ENCODE assay signal across 9 mouse cellular contexts in genomic region chr17:85116643-85117042, GRCm38 (mm10). TPM values are rescaled to one million over a fixed set of nuclear protein-coding genes. Genes with fewer than 3 reads are reported as not detected.
DNase-seq lines count a peak whose midpoint lies in the region; ATAC-seq and TF ChIP-seq lines count a peak whose summit lies in the region.
"Had no signal": no experiment of that assay in that cellular context is flagged by ENCODE, and none has a peak within 500 bp of the region (broad histone marks: within the 10 kb centered on the region; RNA-seq: fewer than 3 reads in every experiment).

No protein-coding gene starts in this region.

- H3K27me3 ChIP-seq in intestine, embryonic 14.5 days (replicated peaks; ENCODE audit: control insufficient read depth, insufficient read depth, low read length) = no peaks in the 10 kb centered on the region
- no peaks in the 10 kb centered on the region for H3K27me3 ChIP-seq in intestine, embryonic 15.5 days (replicated peaks)
- H3K27me3 ChIP-seq in embryonic facial prominence, embryonic 11.5 days (ENCODE audit: control insufficient read depth, insufficient read depth, low read length) = no peaks in the 10 kb centered on the region
- H3K27me3 ChIP-seq in midbrain, postnatal 0 days (ENCODE audit: insufficient read depth, low read length) = no peaks in the 10 kb centered on the region
- H3K27me3 ChIP-seq: midbrain, embryonic 12.5 days had no signal

- no peak overlapping the region for H3K4me2 ChIP-seq in intestine, embryonic 14.5 days (ENCODE audit: low read length)
- no peak overlapping the region for H3K4me2 ChIP-seq in intestine, embryonic 15.5 days (replicated peaks)
- no peak overlapping the region for H3K4me2 ChIP-seq in embryonic facial prominence, embryonic 11.5 days (ENCODE audit: low read depth, low read length)
- H3K4me2 ChIP-seq in midbrain, postnatal 0 days (ENCODE audit: low read depth, low read length, poor library complexity, severe bottlenecking) = no peak overlapping the region
- H3K4me2 ChIP-seq: midbrain, embryonic 12.5 days had no signal

- peak; percentile 73 for DNase-seq in intestine, embryonic 14.5 days (ENCODE audit: low spot score)
- DNase-seq in ES-CJ7 (ENCODE audit: low read depth, low spot score) = peak; percentile 46
- DNase-seq in adrenal gland, postnatal 4 days (ENCODE audit: low spot score in 2 of 2) = peak; percentile 11 to 20
- DNase-seq in embryonic facial prominence, embryonic 11.5 days (ENCODE audit: low spot score) = peak; percentile 72
- DNase-seq in layer of hippocampus, postnatal 14 days (ENCODE audit: low spot score in 2 of 2) = peak; percentile 49 to 53
- peak; percentile 71 for DNase-seq in midbrain, postnatal 0 days (ENCODE audit: low spot score)

- H3K9ac ChIP-seq in intestine, embryonic 14.5 days (ENCODE audit: low read length) = no peak overlapping the region
- H3K9ac ChIP-seq in intestine, embryonic 15.5 days = no peak overlapping the region
- H3K9ac ChIP-seq in embryonic facial prominence, embryonic 11.5 days (replicated peaks; ENCODE audit: low read length) = no peak overlapping the region
- H3K9ac ChIP-seq in midbrain, postnatal 0 days (replicated peaks; ENCODE audit: low read length, poor library complexity, severe bottlenecking) = no peak overlapping the region
- H3K9ac ChIP-seq: midbrain, embryonic 12.5 days had no signal

- peak; percentile 85 for TF ChIP-seq CTCF in midbrain, postnatal 0 days (IDR thresholded peaks at IDR 0.05)

- ATAC-seq in intestine, embryonic 14.5 days (replicated peaks; ENCODE audit: low FRiP score, low TSS enrichment, low read depth) = no peak
- no peak for ATAC-seq in intestine, embryonic 15.5 days
- ATAC-seq in embryonic facial prominence, embryonic 11.5 days (replicated peaks; ENCODE audit: insufficient number of reproducible peaks, low FRiP score, low TSS enrichment, low read depth) = no peak
- no peak for ATAC-seq in midbrain, postnatal 0 days (ENCODE audit: low FRiP score)
- ATAC-seq in activated CD4-positive, CD25-positive, alpha-beta regulatory T cell, adult 4 months = no peak

- no peak overlapping the region for H3K4me3 ChIP-seq in intestine, embryonic 14.5 days (ENCODE audit: low read depth, low read length)
- no peak overlapping the region for H3K4me3 ChIP-seq in intestine, embryonic 15.5 days (replicated peaks)
- no peak overlapping the region for H3K4me3 ChIP-seq in embryonic facial prominence, embryonic 11.5 days (ENCODE audit: low read depth, low read length)
- no peak overlapping the region for H3K4me3 ChIP-seq in midbrain, postnatal 0 days (ENCODE audit: low read depth, low read length)
- H3K4me3 ChIP-seq: midbrain, embryonic 12.5 days had no signal

- no peaks in the 10 kb centered on the region for H3K9me3 ChIP-seq in intestine, embryonic 14.5 days (ENCODE audit: control insufficient read depth, low read length)
- H3K9me3 ChIP-seq in intestine, embryonic 15.5 days = no peaks in the 10 kb centered on the region
- no peaks in the 10 kb centered on the region for H3K9me3 ChIP-seq in embryonic facial prominence, embryonic 11.5 days (replicated peaks; ENCODE audit: control insufficient read depth, low read length)
- H3K9me3 ChIP-seq in midbrain, postnatal 0 days (ENCODE audit: low read length) = no peaks in the 10 kb centered on the region
- H3K9me3 ChIP-seq: midbrain, embryonic 12.5 days had no signal

- peaks cover 6% of the 10 kb centered on the region; the same call in 1 of the 2 replicates for H3K4me1 ChIP-seq in intestine, embryonic 14.5 days (replicated peaks; ENCODE audit: control insufficient read depth, insufficient read depth, low read length)
- 0 out of 2 replicates have a peak, but pooled peaks cover 5% of the 10 kb centered on the region for H3K4me1 ChIP-seq in intestine, embryonic 15.5 days (replicated peaks)
- H3K4me1 ChIP-seq in embryonic facial prominence, embryonic 11.5 days (ENCODE audit: control insufficient read depth, insufficient read depth, low read length) = no peaks in the 10 kb centered on the region
- H3K4me1 ChIP-seq in midbrain, postnatal 0 days (ENCODE audit: insufficient read depth, low read length) = no peaks in the 10 kb centered on the region

- no peak overlapping the region for H3K27ac ChIP-seq in intestine, embryonic 14.5 days (ENCODE audit: low read depth)
- H3K27ac ChIP-seq in intestine, embryonic 15.5 days = no peak overlapping the region
- H3K27ac ChIP-seq in embryonic facial prominence, embryonic 11.5 days (replicated peaks; ENCODE audit: low read depth, low read length) = no peak overlapping the region
- H3K27ac ChIP-seq in midbrain, postnatal 0 days (ENCODE audit: low read depth, low read length) = no peak overlapping the region
- H3K27ac ChIP-seq: midbrain, embryonic 12.5 days had no signal

- no peaks in the 10 kb centered on the region for H3K36me3 ChIP-seq in intestine, embryonic 14.5 days (ENCODE audit: control insufficient read depth, insufficient read depth, low read length)
- no peaks in the 10 kb centered on the region for H3K36me3 ChIP-seq in intestine, embryonic 15.5 days
- no peaks in the 10 kb centered on the region for H3K36me3 ChIP-seq in embryonic facial prominence, embryonic 11.5 days (replicated peaks; ENCODE audit: control insufficient read depth, insufficient read depth, low read depth, low read length)
- H3K36me3 ChIP-seq in midbrain, postnatal 0 days (ENCODE audit: insufficient read depth, low read length) = no peaks in the 10 kb centered on the region
- H3K36me3 ChIP-seq: midbrain, embryonic 12.5 days had no signal

- WGBS in intestine, embryonic 14.5 days = 26% methylated on average over 4 of the region's 4 CpGs
- WGBS in intestine, embryonic 15.5 days = 32% methylated on average over 4 of the region's 4 CpGs
- WGBS in embryonic facial prominence, embryonic 11.5 days = 31% methylated on average over 4 of the region's 4 CpGs
- 27% methylated on average over 4 of the region's 4 CpGs for WGBS in midbrain, postnatal 0 days

RNA-seq across cellular contexts. Expression of gene Camkmt, which starts 26.3 kb away (rescaled TPM):
- 14.3 and 14.6 TPM in 2 replicates for polyA plus RNA-seq in intestine, embryonic 14.5 days (2014; fragmentation: Nextera tagmentation; extraction: Ambion mirVana)
- polyA plus RNA-seq in intestine, embryonic 15.5 days (2015; fragmentation: Nextera tagmentation; extraction: Ambion mirVana) = 14.8 and 17.4 TPM in 2 replicates
- total RNA-seq in adrenal gland, postnatal 4 days (2021) = 1 to 10 TPM; 6.8 to 8.5 TPM
- polyA plus RNA-seq in embryonic facial prominence, embryonic 11.5 days (2014; fragmentation: Nextera tagmentation; extraction: Ambion mirVana) = 16.8 and 16.9 TPM in 2 replicates
- total RNA-seq in layer of hippocampus, postnatal 14 days (2021) = 10 to 100 TPM; 11.8 to 12.7 TPM
- 6.1 and 12.6 TPM in 2 replicates for total RNA-seq in midbrain, postnatal 0 days (2014; rRNA removed)
- polyA plus RNA-seq in midbrain, postnatal 0 days (2015; fragmentation: Nextera tagmentation; extraction: Ambion mirVana) = 21.4 and 21.5 TPM in 2 replicates
- polyA plus RNA-seq in activated CD4-positive, CD25-positive, alpha-beta regulatory T cell, adult 4 months (2017; shearing (Covaris generic)) = 1 to 10 TPM; 6.6 to 7.6 TPM

RNA-seq across cellular contexts. Expression of gene Prepl, which starts 26.6 kb away (rescaled TPM):
- polyA plus RNA-seq in intestine, embryonic 14.5 days (2014; fragmentation: Nextera tagmentation; extraction: Ambion mirVana) = 30.2 and 31.0 TPM in 2 replicates
- 26.1 and 26.6 TPM in 2 replicates for polyA plus RNA-seq in intestine, embryonic 15.5 days (2015; fragmentation: Nextera tagmentation; extraction: Ambion mirVana)
- 10 to 100 TPM; 43.4 to 44.8 TPM for total RNA-seq in adrenal gland, postnatal 4 days (2021)
- 40.6 and 45.5 TPM in 2 replicates for polyA plus RNA-seq in embryonic facial prominence, embryonic 11.5 days (2014; fragmentation: Nextera tagmentation; extraction: Ambion mirVana)
- total RNA-seq in layer of hippocampus, postnatal 14 days (2021) = 100 to 1,000 TPM; 306 to 349 TPM
- total RNA-seq in midbrain, postnatal 0 days (2014; rRNA removed) = 111 and 149 TPM in 2 replicates
- polyA plus RNA-seq in midbrain, postnatal 0 days (2015; fragmentation: Nextera tagmentation; extraction: Ambion mirVana) = 150 and 151 TPM in 2 replicates
- 10 to 100 TPM in 1 of 2 experiments, 1 to 10 TPM in 1; 7.1 to 11.1 TPM for polyA plus RNA-seq in activated CD4-positive, CD25-positive, alpha-beta regulatory T cell, adult 4 months (2017; shearing (Covaris generic))

Comparison
In these comparisons a context has a peak if more than half of its experiments do, and no peak if none do; other contexts are left out.
1. DNase-seq: peak in every context shown above with its lines; median percentile 73 in intestine, embryonic 14.5 days; 72 in embryonic facial prominence, embryonic 11.5 days; 71 in midbrain, postnatal 0 days; 51 in layer of hippocampus, postnatal 14 days; 46 in ES-CJ7; 16 in adrenal gland, postnatal 4 days.